Mouse (Mus musculus) heart, adult 2 months (tissue): ENCODE data around the gene Rasa3.

ENCODE experiments used
- CTCF ChIP-seq: fragments of 200-600 bp; IDR thresholded peaks from 2 replicates; pipeline ENCODE4 v1.8.1; 2022; ENCODE audit warnings: antibody characterized with exemption, mild to moderate bottlenecking, moderate library complexity
- EP300 ChIP-seq: fragments of 200-500 bp; IDR thresholded peaks from 2 replicates; pipeline ENCODE4 v1.6.1; 2011; ENCODE audit warnings: low read depth, low read length, control low read depth; ENCODE audit not compliant: insufficient read depth
- POLR2A ChIP-seq: fragments of 200-500 bp; IDR thresholded peaks from 2 replicates; pipeline ENCODE4 v1.6.1; 2011; ENCODE audit warnings: mild to moderate bottlenecking, low read depth, low read length, control low read depth; ENCODE audit not compliant: insufficient read depth

GRCm38 (mm10) chr8:13611702-13612101 is 65.7 kb downstream of the Rasa3 start:
- TF ChIP-seq CTCF (no peak), EP300 (no peak), POLR2A (no peak)
